Mouse (Mus musculus) cerebellum, postnatal 25 days (tissue): Measurements from ENCODE around the gene Mrln.

Experiments used
- DNase-seq, 2 experiments: peaks; one replicate each; pipeline ENCODE4 v3.0.0; 2021; ENCODE audit warnings: mixed read lengths in 2 of 2

Mrln gene

DNA sequence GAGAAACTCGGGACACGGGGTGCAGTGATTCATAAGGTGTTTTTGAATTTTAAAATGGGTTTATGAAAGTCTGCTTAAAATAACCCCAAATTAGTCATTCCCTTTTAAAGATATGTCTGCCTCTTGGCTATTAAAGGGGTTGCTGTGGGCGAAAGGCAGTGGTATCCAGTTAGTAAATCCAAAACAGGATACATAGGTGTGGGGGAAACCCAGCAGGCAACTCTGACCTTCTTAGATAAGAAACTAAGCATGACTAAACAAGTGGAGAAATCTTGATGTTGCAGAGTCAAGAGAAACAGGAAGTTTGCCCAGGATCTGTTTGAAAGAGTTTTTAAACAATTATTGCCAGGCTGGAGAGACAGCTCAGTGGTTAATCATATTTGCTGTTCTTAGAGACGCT, 52.6 kb downstream of the Mrln start:
- no peak for DNase-seq

DNA sequence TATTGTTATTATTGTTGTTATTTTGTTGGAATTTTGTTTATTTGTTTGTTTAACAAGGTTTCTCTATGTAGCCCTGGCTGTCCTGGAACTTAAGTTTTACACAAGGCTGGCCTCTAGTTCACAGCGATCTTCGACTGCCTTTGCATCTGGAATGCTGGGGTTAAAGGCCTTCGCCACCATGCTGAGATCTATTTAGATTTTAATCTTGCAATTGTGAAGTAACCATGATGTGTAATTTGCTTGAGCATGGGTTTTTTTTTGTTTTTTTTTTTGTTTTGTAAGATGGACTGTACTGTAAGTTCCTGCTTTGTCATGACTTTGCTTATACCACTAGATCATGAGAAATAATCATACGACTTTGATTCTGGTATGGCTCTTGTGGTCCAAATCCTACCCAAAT, 56.4 kb downstream of the Mrln start:
- no peak for DNase-seq

DNA sequence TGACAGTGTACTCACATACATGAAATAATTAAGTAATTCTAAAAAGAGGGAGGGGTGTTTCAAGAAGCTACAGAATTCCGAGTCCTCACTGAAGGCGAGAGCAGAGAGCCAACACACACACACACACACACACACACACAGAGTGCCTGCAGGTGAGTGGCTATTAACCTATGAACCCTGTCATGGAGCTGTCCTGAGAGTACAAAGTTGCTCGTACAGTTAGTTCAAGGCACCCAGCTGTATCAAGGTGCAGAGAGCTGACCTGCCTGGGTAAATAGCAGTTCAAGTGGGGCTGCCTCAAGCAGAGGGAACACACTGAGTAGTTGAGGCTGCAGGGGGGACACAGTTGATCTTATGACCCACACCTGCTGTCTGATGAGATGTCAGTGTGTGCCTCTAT, 57.6 kb downstream of the Mrln start:
- no peak for DNase-seq

DNA sequence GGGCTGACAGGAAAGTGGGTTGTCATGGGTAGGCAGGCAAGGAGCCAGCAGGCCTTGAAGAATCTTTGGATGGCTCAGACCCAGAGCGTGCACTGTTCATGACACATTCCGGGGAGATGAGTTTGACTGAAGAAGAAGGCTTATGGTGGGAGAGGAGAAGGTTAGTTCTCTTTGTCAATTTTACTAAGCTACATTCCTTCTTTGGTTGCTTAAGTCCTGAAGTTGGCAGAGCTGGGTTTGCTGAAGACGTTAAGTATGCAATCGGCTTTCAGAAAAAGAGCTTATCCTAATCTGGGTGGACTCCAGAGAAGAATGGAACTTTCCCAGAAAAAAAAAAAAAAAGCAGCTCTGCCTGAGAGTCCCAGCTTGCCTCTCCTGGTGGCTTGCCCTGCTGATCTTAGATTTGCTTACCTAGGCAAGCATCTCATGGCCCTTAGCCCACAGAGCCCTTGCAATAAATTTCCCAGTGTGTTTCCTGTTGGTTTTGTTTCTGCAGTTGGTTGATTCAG, 59.3 kb downstream of the Mrln start:
- no peak for DNase-seq

DNA sequence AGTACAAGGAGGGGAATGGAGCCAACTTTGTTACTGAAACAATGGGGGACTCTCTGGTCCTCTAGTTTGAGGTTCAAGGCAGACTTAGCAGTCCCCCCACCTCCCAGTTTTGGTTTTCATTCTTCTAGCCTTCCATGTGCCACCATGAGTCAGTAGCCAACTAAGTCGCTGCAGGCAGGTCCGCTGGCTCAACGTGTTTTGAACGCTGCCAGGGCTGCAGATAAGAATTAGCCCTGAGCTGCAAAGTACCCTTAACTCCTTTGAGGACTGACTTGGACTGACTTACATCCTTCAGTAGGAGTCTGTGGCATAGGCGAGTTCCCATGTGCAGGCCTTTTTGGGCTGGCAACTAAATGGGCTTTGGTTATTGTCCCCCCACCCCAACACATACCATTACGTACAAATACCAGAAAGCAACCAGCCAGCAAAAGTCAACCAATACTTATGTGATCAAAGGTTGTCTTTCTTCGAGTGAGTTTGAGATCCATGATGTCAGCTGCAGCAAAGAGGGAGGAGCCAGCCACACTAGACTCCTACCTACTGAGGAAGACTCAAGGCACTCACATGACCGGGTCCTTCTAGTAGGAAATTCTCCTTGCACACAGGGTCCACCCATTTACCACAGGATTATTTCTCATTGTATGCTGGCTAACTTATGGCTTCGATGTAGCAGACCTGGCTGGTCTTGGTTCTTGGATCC, 60.0 kb downstream of the Mrln start:
- DNase-seq: no peak

DNA sequence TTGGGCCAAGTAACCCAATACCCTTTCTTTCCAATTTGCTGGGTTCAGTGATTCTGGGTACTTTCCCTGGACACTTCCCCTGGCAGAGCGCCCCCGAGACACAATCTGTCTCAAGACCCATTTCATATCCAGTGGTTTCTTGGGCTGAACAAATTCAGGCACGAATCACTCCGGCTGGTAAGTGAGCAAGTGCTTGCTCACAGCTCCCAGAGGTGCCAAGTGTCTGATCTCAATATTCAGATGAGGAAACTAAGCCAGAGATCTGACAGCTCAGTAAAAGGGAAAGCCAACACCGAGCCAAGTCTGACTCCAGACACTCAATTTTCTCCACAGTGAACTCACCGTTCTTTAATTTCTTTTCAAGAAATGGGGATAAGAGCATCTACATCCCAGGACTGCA, 62.0 kb downstream of the Mrln start:
- DNase-seq: no peak

DNA sequence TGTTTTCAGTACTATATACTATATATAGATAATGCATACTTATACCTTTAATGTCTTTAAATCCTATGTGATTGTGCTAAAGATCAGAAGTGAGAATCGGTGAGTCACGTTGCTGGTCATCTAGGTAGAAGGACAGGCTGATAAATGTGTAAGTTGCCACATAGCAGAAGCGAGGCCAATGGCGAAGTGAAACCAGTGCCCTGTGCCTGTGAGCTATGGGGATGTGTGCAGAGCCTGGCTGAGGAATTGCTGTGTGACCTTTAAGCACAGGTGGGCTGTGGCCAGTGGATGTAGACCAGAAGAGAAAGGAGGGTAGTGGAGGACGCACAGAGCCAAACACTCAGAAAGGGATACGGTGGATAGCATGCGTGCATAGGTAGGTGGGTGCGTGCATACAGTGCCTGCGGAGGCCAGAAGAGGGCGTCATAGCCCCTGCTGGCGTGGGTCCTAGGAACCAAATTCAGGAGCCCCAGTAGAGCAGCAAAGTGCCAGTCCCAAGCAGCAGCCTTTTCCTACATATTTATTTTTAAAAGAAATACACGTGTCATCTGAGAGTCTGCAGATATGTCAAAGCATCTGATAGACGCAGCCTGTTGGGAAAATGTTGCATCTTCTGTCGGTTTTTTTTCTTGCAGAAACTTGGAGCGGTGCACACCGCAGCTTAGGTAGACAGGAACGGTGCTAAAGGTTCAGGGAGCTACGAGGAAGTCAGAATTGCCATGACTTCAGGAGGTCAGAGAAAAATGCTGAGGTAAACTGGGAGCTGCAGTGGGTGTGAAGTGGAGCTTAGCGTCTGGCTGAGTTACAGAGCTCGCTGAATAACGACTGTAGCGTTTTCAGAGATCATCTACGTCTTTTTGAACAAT, 64.3 kb downstream of the Mrln start:
- DNase-seq: no peak
